Mouse (Mus musculus): ENCODE data around the gene Fam198b. TPM values are rescaled to one million over a fixed set of nuclear protein-coding genes. Genes with fewer than 3 reads are reported as not detected.

Fam198b gene
- 1 to 10 TPM; 4.4 to 5.4 TPM for total RNA-seq (2021)
- long read RNA-seq, experiment 1, full-length matches to known transcripts = 2 of 4 reads
- long read RNA-seq, experiment 1, partial matches to known transcripts = 0 of 4 reads
- long read RNA-seq, experiment 1, other reads (novel, unspliced or antisense) = 2 of 4 reads
- long read RNA-seq, experiment 2, full-length matches to known transcripts = 5 of 5 reads
- long read RNA-seq, experiment 2, partial matches to known transcripts = 0 of 5 reads
- long read RNA-seq, experiment 2, other reads (novel, unspliced or antisense) = 0 of 5 reads

GRCm38 (mm10) chr3:79884305-79884704 lies at the start of gene Fam198b:
Gene Fam198b (plus strand): TSS chr3:79884533.
- DNase-seq (ENCODE audit: low spot score) = no peak

GRCm38 (mm10) chr3:79838751-79839150 lies 45.6 kb upstream of the Fam198b start:
- no peak for DNase-seq (ENCODE audit: low spot score)

- DNase-seq (ENCODE audit: low spot score) = no peak
Observed at GRCm38 (mm10) chr3:79841475-79841874, 42.9 kb upstream of the Fam198b start.

GRCm38 (mm10) chr3:79842165-79842564 lies 42.2 kb upstream of the Fam198b start:
- DNase-seq (ENCODE audit: low spot score) = peak; percentile 36

- DNase-seq (ENCODE audit: low spot score) = peak; percentile 60
Observed at GRCm38 (mm10) chr3:79842616-79843016, 41.7 kb upstream of the Fam198b start.

GRCm38 (mm10) chr3:79843999-79844398 lies 40.3 kb upstream of the Fam198b start:
- no peak for DNase-seq (ENCODE audit: low spot score)

- no peak for DNase-seq (ENCODE audit: low spot score)
Observed at GRCm38 (mm10) chr3:79846633-79847032, 37.7 kb upstream of the Fam198b start.

GRCm38 (mm10) chr3:79848841-79849240 lies 35.5 kb upstream of the Fam198b start:
- no peak for DNase-seq (ENCODE audit: low spot score)

- DNase-seq (ENCODE audit: low spot score) = no peak
Observed at GRCm38 (mm10) chr3:79849621-79850020, 34.7 kb upstream of the Fam198b start.

GRCm38 (mm10) chr3:79850656-79851055 lies 33.7 kb upstream of the Fam198b start:
- DNase-seq (ENCODE audit: low spot score) = no peak

GRCm38 (mm10) chr3:79852108-79852507 lies 32.2 kb upstream of the Fam198b start:
- no peak for DNase-seq (ENCODE audit: low spot score)

- no peak for DNase-seq (ENCODE audit: low spot score)
Observed at GRCm38 (mm10) chr3:79852654-79853166, 31.6 kb upstream of the Fam198b start, which contains the start of gene Tmem144. Gene Tmem144 (minus strand): TSS chr3:79852773.

GRCm38 (mm10) chr3:79857780-79858179 lies 26.6 kb upstream of the Fam198b start:
- DNase-seq (ENCODE audit: low spot score) = no peak

GRCm38 (mm10) chr3:79858221-79858620 lies 26.1 kb upstream of the Fam198b start:
- DNase-seq (ENCODE audit: low spot score) = no peak

GRCm38 (mm10) chr3:79864824-79865223 lies 19.5 kb upstream of the Fam198b start:
- DNase-seq (ENCODE audit: low spot score) = peak; percentile 11

- no peak for DNase-seq (ENCODE audit: low spot score)
Observed at GRCm38 (mm10) chr3:79866089-79866488, 18.2 kb upstream of the Fam198b start.

- DNase-seq (ENCODE audit: low spot score) = no peak
Observed at GRCm38 (mm10) chr3:79866526-79866925, 17.8 kb upstream of the Fam198b start.

GRCm38 (mm10) chr3:79867121-79867709 lies 17.1 kb upstream of the Fam198b start:
- DNase-seq (ENCODE audit: low spot score) = no peak

- DNase-seq (ENCODE audit: low spot score) = no peak
Observed at GRCm38 (mm10) chr3:79875471-79875870, 8.9 kb upstream of the Fam198b start.

- DNase-seq (ENCODE audit: low spot score) = no peak
Observed at GRCm38 (mm10) chr3:79878350-79878749, 6.0 kb upstream of the Fam198b start.

- no peak for DNase-seq (ENCODE audit: low spot score)
Observed at GRCm38 (mm10) chr3:79879246-79879645, 5.1 kb upstream of the Fam198b start.

GRCm38 (mm10) chr3:79881645-79882044 lies 2.7 kb upstream of the Fam198b start:
- no peak for DNase-seq (ENCODE audit: low spot score)

- DNase-seq (ENCODE audit: low spot score) = peak; percentile 77
Observed at GRCm38 (mm10) chr3:79883092-79883491, 1.2 kb upstream of the Fam198b start.

Measured in gastrocnemius, adult 18-20 months (tissue).